Mouse (Mus musculus) forebrain, embryonic 12.5 days (tissue): ENCODE measurements around the gene Kcnc1. TPM values are rescaled to one million over a fixed set of nuclear protein-coding genes. Genes with fewer than 3 reads are reported as not detected.

Source experiments
- ATAC-seq: fragments of 200-750 bp; cut with Nextera tagmentation; 2 replicates; pipeline ENCODE4 v1.8.0; 2017; ENCODE audit warnings: moderate TSS enrichment; ENCODE audit not compliant: low FRiP score
- H3K27ac ChIP-seq: fragments of 300-500 bp; sonication (generic); 2 replicates; pipeline ENCODE4 v1.5.1; 2016; ENCODE audit warnings: mild to moderate bottlenecking
- H3K27me3 ChIP-seq: fragments of 300-500 bp; sonication (generic); 2 replicates; pipeline ENCODE4 v1.6.1; 2016; ENCODE audit warnings: mild to moderate bottlenecking
- H3K36me3 ChIP-seq: fragments of 300-500 bp; sonication (generic); replicated peaks from 2 replicates; pipeline ENCODE4 v1.6.1; 2016; ENCODE audit warnings: mild to moderate bottlenecking
- H3K4me1 ChIP-seq: fragments of 300-500 bp; sonication (generic); 2 replicates; pipeline ENCODE4 v1.6.1; 2016
- H3K4me2 ChIP-seq: fragments of 300-500 bp; sonication (generic); 2 replicates; pipeline ENCODE4 v1.6.1; 2016; ENCODE audit warnings: mild to moderate bottlenecking, moderate library complexity
- H3K4me3 ChIP-seq: fragments of 300-500 bp; sonication (generic); replicated peaks from 2 replicates; pipeline ENCODE4 v1.5.1; 2016; ENCODE audit warnings: mild to moderate bottlenecking
- H3K9ac ChIP-seq: fragments of 300-500 bp; sonication (generic); 2 replicates; pipeline ENCODE4 v1.6.1; 2016; ENCODE audit warnings: mild to moderate bottlenecking
- H3K9me3 ChIP-seq: fragments of 300-500 bp; sonication (generic); 2 replicates; pipeline ENCODE4 v1.6.1; 2016
- WGBS: fragments of 180-500 bp; shearing (Covaris S2); methylation state at CpG from one replicate; pipeline ENCODE4 v1.1.7; 2016; 5-methylcytosine and 5-hydroxymethylcytosine counted together
- polyA plus RNA-seq: library from polyadenylated mRNA; unstranded; fragments of >200 nt; fragmentation: Nextera tagmentation; extraction: Ambion mirVana; gene quantifications from 2 replicates; pipeline ENCODE4 v1.2.1, GENCODE M21; 2016

The Kcnc1 gene
- polyA plus RNA-seq, 1 experiment from 2014 or later, result 4.8 TPM

DNA sequence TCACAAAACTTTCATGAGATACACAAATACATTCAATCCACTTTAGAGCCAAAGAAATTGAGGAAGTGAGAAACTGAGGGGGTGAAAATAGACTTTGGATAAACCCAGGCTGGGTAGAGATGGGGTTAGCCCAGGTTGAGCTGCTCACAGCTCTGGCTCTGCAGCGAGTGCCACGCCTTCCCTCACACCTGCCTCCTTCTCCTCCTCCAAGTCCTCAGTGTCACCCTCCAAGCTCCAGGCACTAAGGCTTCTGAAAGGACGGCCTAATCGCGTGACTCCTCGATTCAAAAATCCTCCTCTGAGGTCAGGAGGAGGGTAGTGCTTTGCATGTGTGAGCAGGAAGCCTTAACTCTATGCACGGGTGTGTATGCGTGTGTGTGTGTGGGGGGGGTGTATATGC is 66.8 kb downstream of the Kcnc1 start:
- 83% methylated on average over 8 of the region's 8 CpGs for WGBS
- Histone ChIP-seq H3K4me1 (peaks cover 9% of the 10 kb centered on the region), H3K4me2 (no peak overlapping the region), H3K27ac (no peak overlapping the region), H3K36me3 (no peaks in the 10 kb centered on the region), H3K9ac (no peak overlapping the region), H3K27me3 (no peaks in the 10 kb centered on the region), H3K9me3 (no peaks in the 10 kb centered on the region), H3K4me3 (no peak overlapping the region)
- no peak for ATAC-seq

GRCm38 (mm10) chr7:46466422-46466981 is 70.2 kb downstream of the Kcnc1 start:
- no peak overlapping the region for H3K4me3 ChIP-seq
- no peak overlapping the region for H3K4me2 ChIP-seq
- no peak overlapping the region for H3K9ac ChIP-seq
- H3K9me3 ChIP-seq, result no peaks in the 10 kb centered on the region
- WGBS, result 84% methylated on average over 7 of the region's 7 CpGs
- H3K27me3 ChIP-seq, result no peaks in the 10 kb centered on the region
- H3K4me1 ChIP-seq, result no peaks in the 10 kb centered on the region
- H3K27ac ChIP-seq, result no peak overlapping the region
- no peak for ATAC-seq
- no peaks in the 10 kb centered on the region for H3K36me3 ChIP-seq

- no peaks in the 10 kb centered on the region for H3K36me3 ChIP-seq
- H3K4me2 ChIP-seq, result no peak overlapping the region
- no peaks in the 10 kb centered on the region for H3K9me3 ChIP-seq
- ATAC-seq, result no peak
- H3K4me1 ChIP-seq, result peaks cover 7% of the 10 kb centered on the region
- no peak overlapping the region for H3K9ac ChIP-seq
- H3K27ac ChIP-seq, result no peak overlapping the region
- 90% methylated on average over 3 of the region's 3 CpGs for WGBS
- H3K27me3 ChIP-seq, result no peaks in the 10 kb centered on the region
- no peak overlapping the region for H3K4me3 ChIP-seq
Measured at GRCm38 (mm10) chr7:46469542-46469941, 73.2 kb downstream of the Kcnc1 start.

DNA sequence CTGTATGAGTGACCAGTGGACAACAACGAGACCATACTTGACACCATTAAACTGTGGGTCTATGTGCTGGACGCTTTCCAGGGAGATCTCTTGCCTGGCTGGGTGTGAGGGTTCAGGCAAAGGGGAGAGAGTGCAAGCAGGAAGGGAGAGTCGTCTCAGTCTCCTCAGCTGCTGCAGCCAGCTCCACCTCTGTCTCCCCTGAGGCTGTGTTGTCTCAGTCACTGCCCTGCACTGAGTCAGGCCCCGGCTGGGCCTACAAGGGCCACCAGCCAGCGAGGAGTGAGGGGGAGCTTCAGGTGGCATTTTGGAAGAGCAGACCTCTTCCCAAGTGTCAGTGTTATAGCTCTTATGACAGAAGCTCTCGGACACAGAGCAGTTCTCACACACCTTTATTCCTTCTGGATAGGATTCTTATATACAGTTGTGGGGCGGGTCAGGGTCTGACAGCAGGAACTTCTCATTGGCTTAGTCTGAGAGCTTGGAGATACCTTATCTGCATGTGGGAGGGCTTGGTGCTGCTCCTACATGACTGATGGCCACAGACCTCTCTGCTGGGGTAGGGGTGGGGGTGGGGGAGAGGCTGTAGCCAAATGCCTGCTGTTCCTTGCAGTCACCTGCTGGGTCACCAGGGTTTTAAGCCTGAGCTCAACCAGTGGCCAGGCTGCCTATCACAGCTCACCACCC is 74.9 kb downstream of the Kcnc1 start:
- 78% methylated on average over 7 of the region's 7 CpGs for WGBS
- H3K9ac ChIP-seq, result no peak overlapping the region
- ATAC-seq, result no peak

DNA sequence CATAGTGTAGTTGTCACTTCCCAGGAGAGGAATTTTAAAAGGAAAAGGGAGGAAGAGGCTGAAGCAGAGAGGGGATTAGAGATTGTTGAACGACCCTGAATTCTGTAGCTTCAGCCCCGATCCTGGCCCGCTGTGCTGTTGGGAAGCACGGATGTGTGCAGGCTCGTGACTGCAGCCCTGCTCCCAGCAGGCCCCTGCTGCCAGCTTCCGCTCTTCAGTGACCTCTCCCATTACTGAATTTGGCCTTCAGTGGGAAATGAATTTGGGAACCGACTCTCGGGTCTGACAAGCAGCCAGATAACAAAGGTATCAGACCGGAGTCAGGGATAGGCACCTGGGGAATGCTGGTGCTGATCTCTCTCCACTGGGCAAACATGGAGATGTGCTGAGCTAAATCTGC is 76.8 kb downstream of the Kcnc1 start:
- Histone ChIP-seq H3K4me1 (peaks cover 7% of the 10 kb centered on the region), H3K36me3 (no peaks in the 10 kb centered on the region), H3K27ac (no peak overlapping the region), H3K4me3 (no peak overlapping the region), H3K9me3 (no peaks in the 10 kb centered on the region), H3K4me2 (no peak overlapping the region), H3K27me3 (no peaks in the 10 kb centered on the region), H3K9ac (no peak overlapping the region)
- no peak for ATAC-seq
- WGBS, result 33% methylated on average over 9 of the region's 9 CpGs

More for the DNA sequence above, 74.9 kb downstream of the Kcnc1 start:
- H3K4me1 ChIP-seq, result peaks cover 7% of the 10 kb centered on the region
- H3K4me3 ChIP-seq, result no peak overlapping the region
- no peak overlapping the region for H3K4me2 ChIP-seq
- H3K9me3 ChIP-seq, result no peaks in the 10 kb centered on the region
- no peaks in the 10 kb centered on the region for H3K36me3 ChIP-seq
- H3K27me3 ChIP-seq, result no peaks in the 10 kb centered on the region
- no peak overlapping the region for H3K27ac ChIP-seq

DNA sequence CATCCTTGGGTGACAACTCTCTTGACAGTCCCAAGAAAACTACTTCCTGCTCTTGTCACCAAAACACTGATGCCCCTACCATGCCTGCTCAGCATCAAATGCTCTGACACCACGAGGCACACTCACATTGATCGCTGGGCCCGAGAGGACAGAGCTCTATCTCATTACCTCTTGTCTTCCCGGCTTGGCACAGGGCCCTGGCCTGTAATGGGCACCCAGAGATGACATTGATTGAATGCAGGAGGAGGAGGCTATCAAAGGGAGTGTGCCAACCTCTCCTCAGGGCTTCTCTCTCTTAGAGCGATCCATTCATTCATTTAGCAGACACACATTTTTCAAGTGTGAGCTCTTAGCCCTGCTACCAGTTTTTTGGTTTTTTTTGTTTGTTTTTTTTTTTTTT is 79.2 kb downstream of the Kcnc1 start:
- Histone ChIP-seq H3K9ac (no peak overlapping the region), H3K27ac (no peak overlapping the region), H3K27me3 (no peaks in the 10 kb centered on the region), H3K36me3 (no peaks in the 10 kb centered on the region), H3K4me3 (no peak overlapping the region), H3K9me3 (no peaks in the 10 kb centered on the region), H3K4me2 (no peak overlapping the region), H3K4me1 (peaks cover 7% of the 10 kb centered on the region)
- 73% methylated on average over 5 of the region's 5 CpGs for WGBS
- ATAC-seq, result no peak

DNA sequence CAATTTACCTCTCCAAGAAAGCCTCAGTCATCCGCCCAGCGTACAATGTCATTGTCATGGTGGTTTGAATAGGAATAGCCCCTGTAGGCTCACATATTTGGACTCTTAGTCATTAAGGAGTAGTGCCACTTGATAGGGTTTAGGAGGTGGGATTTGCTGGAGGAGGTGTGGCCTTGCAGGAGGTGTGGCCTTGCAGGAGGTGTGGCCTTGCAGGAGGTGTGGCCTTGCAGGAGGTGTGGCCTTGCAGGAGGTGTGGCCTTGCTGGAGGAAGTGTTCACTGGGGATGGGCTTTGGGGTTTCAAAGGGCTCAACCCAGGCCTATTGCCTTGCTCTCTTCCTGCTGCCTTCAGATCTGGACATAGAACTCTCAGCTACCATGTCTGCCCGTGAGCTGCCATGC is 81.2 kb downstream of the Kcnc1 start:
- Histone ChIP-seq H3K9ac (no peak overlapping the region), H3K4me1 (peaks cover 12% of the 10 kb centered on the region), H3K36me3 (no peaks in the 10 kb centered on the region), H3K4me2 (no peak overlapping the region), H3K27ac (no peak overlapping the region), H3K4me3 (no peak overlapping the region), H3K27me3 (no peaks in the 10 kb centered on the region), H3K9me3 (no peaks in the 10 kb centered on the region)
- ATAC-seq, result no peak
- WGBS, result 90% methylated on average over 3 of the region's 3 CpGs

- Histone ChIP-seq H3K9ac (no peak overlapping the region), H3K27ac (no peak overlapping the region), H3K27me3 (no peaks in the 10 kb centered on the region), H3K4me3 (no peak overlapping the region), H3K9me3 (no peaks in the 10 kb centered on the region), H3K4me2 (no peak overlapping the region), H3K4me1 (peaks cover 5% of the 10 kb centered on the region; the same call in 1 of the 2 replicates), H3K36me3 (no peaks in the 10 kb centered on the region)
- ATAC-seq, result no peak
- 66% methylated on average over 6 of the region's 6 CpGs for WGBS
Measured at GRCm38 (mm10) chr7:46479793-46480192, 83.5 kb downstream of the Kcnc1 start.

DNA sequence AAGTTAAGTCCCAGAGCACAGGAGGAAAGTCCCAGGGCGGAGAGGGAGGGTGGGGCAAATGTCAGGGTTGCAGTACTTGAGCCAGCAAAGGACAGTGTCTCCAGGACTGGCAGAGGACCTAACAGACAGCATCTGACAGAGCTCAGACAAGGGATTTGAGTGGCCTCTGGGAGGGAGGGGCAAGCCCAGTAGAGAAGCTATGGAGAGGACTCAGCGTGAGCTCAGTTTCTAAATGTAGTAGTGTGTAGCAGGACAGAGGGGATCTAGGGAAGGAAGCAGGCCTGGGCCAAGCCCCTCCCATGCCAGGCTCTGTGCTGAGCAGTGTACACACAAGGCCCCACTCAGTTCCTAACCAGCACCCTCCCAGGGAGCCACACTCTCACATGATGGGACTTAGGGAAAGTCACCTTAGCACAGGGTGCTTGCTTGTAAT is 85.8 kb downstream of the Kcnc1 start:
- Histone ChIP-seq H3K36me3 (no peaks in the 10 kb centered on the region), H3K27ac (no peak overlapping the region), H3K9me3 (no peaks in the 10 kb centered on the region), H3K4me2 (no peak overlapping the region), H3K4me3 (no peak overlapping the region), H3K9ac (no peak overlapping the region), H3K27me3 (no peaks in the 10 kb centered on the region), H3K4me1 (peaks cover 5% of the 10 kb centered on the region; the same call in 1 of the 2 replicates)
- no peak; the same call in 1 of the 2 replicates for ATAC-seq
- 81% methylated on average over 2 of the region's 2 CpGs for WGBS

DNA sequence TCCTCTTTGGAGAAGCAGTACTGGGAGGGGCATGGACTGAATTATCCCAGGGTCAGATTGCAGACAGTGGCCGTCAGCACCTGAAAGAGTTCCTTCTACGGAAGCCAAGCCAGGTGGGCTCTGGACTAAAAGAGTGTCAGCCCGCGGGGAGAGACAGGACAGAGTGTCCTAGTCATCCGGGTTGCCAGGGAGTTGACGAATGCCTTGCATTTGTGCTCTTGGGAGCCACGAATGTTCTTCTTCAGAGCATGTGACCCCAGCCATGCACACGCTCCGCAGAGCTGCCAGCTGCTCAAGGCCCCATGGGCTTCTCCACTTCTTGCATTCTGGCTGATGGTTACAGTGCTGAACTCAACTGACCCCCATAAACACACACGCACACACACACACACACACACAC is 86.8 kb downstream of the Kcnc1 start:
- H3K4me3 ChIP-seq, result no peak overlapping the region
- H3K9me3 ChIP-seq, result no peaks in the 10 kb centered on the region
- H3K4me2 ChIP-seq, result no peak overlapping the region
- peaks cover 5% of the 10 kb centered on the region; the same call in 1 of the 2 replicates for H3K4me1 ChIP-seq
- H3K36me3 ChIP-seq, result no peaks in the 10 kb centered on the region
- H3K27me3 ChIP-seq, result no peaks in the 10 kb centered on the region
- ATAC-seq, result no peak
- 85% methylated on average over 10 of the region's 10 CpGs for WGBS
- no peak overlapping the region for H3K27ac ChIP-seq
- H3K9ac ChIP-seq, result no peak overlapping the region

- no peak for ATAC-seq
- no peaks in the 10 kb centered on the region for H3K27me3 ChIP-seq
- H3K4me2 ChIP-seq, result no peak overlapping the region
- H3K4me3 ChIP-seq, result no peak overlapping the region
- no peaks in the 10 kb centered on the region for H3K9me3 ChIP-seq
- peaks cover 5% of the 10 kb centered on the region; the same call in 1 of the 2 replicates for H3K4me1 ChIP-seq
- H3K27ac ChIP-seq, result no peak overlapping the region
- H3K9ac ChIP-seq, result no peak overlapping the region
- WGBS, result 96% methylated on average over 6 of the region's 6 CpGs
- H3K36me3 ChIP-seq, result no peaks in the 10 kb centered on the region
Measured at GRCm38 (mm10) chr7:46484223-46484622, 87.9 kb downstream of the Kcnc1 start.

GRCm38 (mm10) chr7:46486761-46487160 is 90.5 kb downstream of the Kcnc1 start:
- Histone ChIP-seq H3K4me1 (peaks cover 5% of the 10 kb centered on the region; the same call in 1 of the 2 replicates), H3K4me2 (no peak overlapping the region), H3K9me3 (no peaks in the 10 kb centered on the region), H3K27me3 (no peaks in the 10 kb centered on the region), H3K36me3 (no peaks in the 10 kb centered on the region), H3K4me3 (no peak overlapping the region), H3K27ac (no peak overlapping the region), H3K9ac (no peak overlapping the region)
- WGBS, result 90% methylated on average over 5 of the region's 5 CpGs
- no peak for ATAC-seq

GRCm38 (mm10) chr7:46487354-46487753 is 91.1 kb downstream of the Kcnc1 start:
- Histone ChIP-seq H3K27me3 (no peaks in the 10 kb centered on the region), H3K4me3 (no peak overlapping the region), H3K27ac (no peak overlapping the region), H3K4me2 (no peak overlapping the region), H3K4me1 (peaks cover under 1% of the 10 kb centered on the region; the same call in 1 of the 2 replicates), H3K9ac (no peak overlapping the region), H3K9me3 (no peaks in the 10 kb centered on the region), H3K36me3 (no peaks in the 10 kb centered on the region)
- no peak for ATAC-seq
- 31% methylated on average over 4 of the region's 4 CpGs for WGBS
